Mouse (Mus musculus) cerebellum, adult 2 months (tissue): ENCODE measurements at regions not wholly inside any gene's neighbourhood (a gene's known extent, or its start where the extent isn't known, plus 50 kb on each side); places are given as distances from the start of the nearest gene placed in this dataset.

ENCODE experiments used
- CTCF ChIP-seq: fragments of 200-500 bp; IDR thresholded peaks from 2 replicates; pipeline ENCODE4 v1.5.1; 2011; ENCODE audit warnings: low read depth, mild to moderate bottlenecking, control low read depth, low read length, moderate library complexity, borderline replicate concordance; ENCODE audit not compliant: insufficient read depth
- POLR2A ChIP-seq: fragments of 200-500 bp; IDR thresholded peaks from 2 replicates; pipeline ENCODE4 v1.6.1; 2011; ENCODE audit warnings: low read length, control low read depth, borderline replicate concordance; ENCODE audit not compliant: insufficient read depth

GRCm38 (mm10) chr6:99904607-99905006 lies 178.4 kb upstream of the Prok2 start:
- no peak for TF ChIP-seq CTCF
- no peak for TF ChIP-seq POLR2A
